Comparison of ENCODE assay signal across 8 mouse cellular contexts in the genomic region with DNA sequence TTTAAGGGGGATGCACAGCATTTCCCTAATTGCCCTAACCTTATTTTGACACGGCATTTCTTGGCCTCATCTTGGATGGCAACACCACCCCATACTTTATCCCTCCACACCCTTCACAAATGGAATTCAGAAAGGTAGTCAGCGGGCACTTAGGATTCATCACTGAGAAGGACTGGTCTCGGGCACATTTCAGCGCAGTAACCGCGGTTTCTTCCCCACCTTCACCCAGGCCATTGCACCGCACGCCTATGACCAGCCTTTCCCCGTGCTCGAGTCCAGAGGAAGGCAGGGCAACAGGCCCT. TPM values are rescaled to one million over a fixed set of nuclear protein-coding genes. Genes with fewer than 3 reads are reported as not detected.
DNase-seq lines count a peak whose midpoint lies in the region; ATAC-seq and TF ChIP-seq lines count a peak whose summit lies in the region.

No protein-coding gene starts in this region.

- no peaks in the 10 kb centered on the region for H3K9me3 ChIP-seq in lung, embryonic 14.5 days (ENCODE audit: low read depth, low read length)
- no peaks in the 10 kb centered on the region for H3K9me3 ChIP-seq in embryonic facial prominence, embryonic 14.5 days (ENCODE audit: control insufficient read depth, low read length)
- H3K9me3 ChIP-seq in intestine, embryonic 15.5 days = no peaks in the 10 kb centered on the region

- H3K4me3 ChIP-seq in lung, embryonic 14.5 days (ENCODE audit: low read depth, low read length) = peak overlapping the region; percentile 93
- H3K4me3 ChIP-seq in embryonic facial prominence, embryonic 14.5 days (ENCODE audit: low read depth, low read length) = peak overlapping the region; percentile 96
- peak overlapping the region; percentile 88 for H3K4me3 ChIP-seq in intestine, embryonic 15.5 days (replicated peaks)

- no peak for DNase-seq in lung, embryonic 14.5 days
- DNase-seq in lung, postnatal 36 days = no peak
- no peak for DNase-seq in embryonic facial prominence, embryonic 14.5 days (ENCODE audit: low spot score)
- DNase-seq in naive thymus-derived CD4-positive, alpha-beta T cell, adult 2 months (ENCODE audit: low read depth) = peak; percentile 30
- no peak for DNase-seq in cerebellum, postnatal 25 days
- no peak for DNase-seq in layer of hippocampus, adult 11-12 months (ENCODE audit: low spot score)
- DNase-seq in kidney, postnatal 10 days = no peak

- TF ChIP-seq CTCF in lung, embryonic 14.5 days (IDR thresholded peaks at IDR 0.05; ENCODE audit: low read depth) = no peak

- ATAC-seq in lung, embryonic 14.5 days (ENCODE audit: insufficient read depth) = no peak
- ATAC-seq in embryonic facial prominence, embryonic 14.5 days (ENCODE audit: low read depth) = no peak
- ATAC-seq in intestine, embryonic 15.5 days = no peak

- peak overlapping the region; percentile 92 for H3K4me2 ChIP-seq in lung, embryonic 14.5 days
- H3K4me2 ChIP-seq in embryonic facial prominence, embryonic 14.5 days (ENCODE audit: low read depth, low read length) = peak overlapping the region; percentile 97
- H3K4me2 ChIP-seq in intestine, embryonic 15.5 days (replicated peaks) = peak overlapping the region; percentile 84

- WGBS in lung, embryonic 14.5 days = 4% methylated on average over 10 of the region's 10 CpGs
- WGBS in embryonic facial prominence, embryonic 14.5 days = 4% methylated on average over 10 of the region's 10 CpGs
- WGBS in intestine, embryonic 15.5 days = 4% methylated on average over 10 of the region's 10 CpGs

- H3K9ac ChIP-seq in lung, embryonic 14.5 days = peak overlapping the region; percentile 85
- peak overlapping the region; percentile 93 for H3K9ac ChIP-seq in embryonic facial prominence, embryonic 14.5 days (ENCODE audit: low read depth, low read length)
- H3K9ac ChIP-seq in intestine, embryonic 15.5 days = peak overlapping the region; percentile 95

- no peaks in the 10 kb centered on the region for H3K36me3 ChIP-seq in lung, embryonic 14.5 days (ENCODE audit: insufficient read depth)
- H3K36me3 ChIP-seq in embryonic facial prominence, embryonic 14.5 days (ENCODE audit: control insufficient read depth, insufficient read depth, low read length) = no peaks in the 10 kb centered on the region
- H3K36me3 ChIP-seq in intestine, embryonic 15.5 days = no peaks in the 10 kb centered on the region

- no peak overlapping the region for H3K27ac ChIP-seq in lung, embryonic 14.5 days (ENCODE audit: low read depth)
- H3K27ac ChIP-seq in embryonic facial prominence, embryonic 14.5 days (replicated peaks; ENCODE audit: low read depth, low read length) = no peak overlapping the region
- no peak overlapping the region for H3K27ac ChIP-seq in intestine, embryonic 15.5 days

- H3K27me3 ChIP-seq in lung, embryonic 14.5 days (ENCODE audit: insufficient read depth, low read length) = no peaks in the 10 kb centered on the region
- no peaks in the 10 kb centered on the region for H3K27me3 ChIP-seq in embryonic facial prominence, embryonic 14.5 days (replicated peaks; ENCODE audit: control insufficient read depth, insufficient read depth, low read length)
- H3K27me3 ChIP-seq in intestine, embryonic 15.5 days (replicated peaks) = no peaks in the 10 kb centered on the region

- peaks cover 11% of the 10 kb centered on the region; the same call in 1 of the 2 replicates for H3K4me1 ChIP-seq in lung, embryonic 14.5 days (ENCODE audit: insufficient read depth)
- peaks cover 18% of the 10 kb centered on the region for H3K4me1 ChIP-seq in embryonic facial prominence, embryonic 14.5 days (ENCODE audit: control insufficient read depth, insufficient read depth, low read length)
- peaks cover 23% of the 10 kb centered on the region for H3K4me1 ChIP-seq in intestine, embryonic 15.5 days (replicated peaks)

RNA-seq across cellular contexts. Expression of a gene that starts 1.1 kb away (rescaled TPM):
- 16.8 and 21.1 TPM in 2 replicates for polyA plus RNA-seq in lung, embryonic 14.5 days (2014; fragmentation: Nextera tagmentation; extraction: Ambion mirVana)
- polyA plus RNA-seq in embryonic facial prominence, embryonic 14.5 days (2014; fragmentation: Nextera tagmentation; extraction: Ambion mirVana) = 21.7 and 24.9 TPM in 2 replicates
- polyA plus RNA-seq in intestine, embryonic 15.5 days (2015; fragmentation: Nextera tagmentation; extraction: Ambion mirVana) = 22.7 and 27.3 TPM in 2 replicates

RNA-seq across cellular contexts. Expression of a gene that starts 11.4 kb away (rescaled TPM):
- 23.6 and 24.9 TPM in 2 replicates for polyA plus RNA-seq in lung, embryonic 14.5 days (2014; fragmentation: Nextera tagmentation; extraction: Ambion mirVana)
- polyA plus RNA-seq in embryonic facial prominence, embryonic 14.5 days (2014; fragmentation: Nextera tagmentation; extraction: Ambion mirVana) = 27.4 and 28.6 TPM in 2 replicates
- 30.0 and 31.1 TPM in 2 replicates for polyA plus RNA-seq in intestine, embryonic 15.5 days (2015; fragmentation: Nextera tagmentation; extraction: Ambion mirVana)
